Mouse (Mus musculus): ENCODE data around the gene Dnajb3. TPM values are rescaled to one million over a fixed set of nuclear protein-coding genes. Genes with fewer than 3 reads are reported as not detected.
"Not testable (repeated sequence)": the region's sequence is repeated elsewhere in the genome, so short reads cannot be mapped to it uniquely, and the experiment has no call there.

The Dnajb3 gene
- total RNA-seq, 2 experiments from 2014 or later = 0.84 to 1.1 TPM

- intact Hi-C loops (cut with DNase I) = no loop called here
- no peak for DNase-seq
Observed at GRCm38 (mm10) chr1:88232664-88233380, 27.2 kb upstream of the Dnajb3 start.

GRCm38 (mm10) chr1:88231803-88232499 is 26.4 kb upstream of the Dnajb3 start:
- DNase-seq = no peak
- intact Hi-C loops (cut with DNase I) = no loop called here

GRCm38 (mm10) chr1:88230981-88231802 is 25.6 kb upstream of the Dnajb3 start:
- DNase-seq = no peak
- intact Hi-C loops (cut with DNase I) = no loop called here

- no peak for DNase-seq
- intact Hi-C loops (cut with DNase I) = no loop called here
Observed at GRCm38 (mm10) chr1:88230421-88230820, 24.8 kb upstream of the Dnajb3 start.

GRCm38 (mm10) chr1:88229986-88230385 is 24.4 kb upstream of the Dnajb3 start:
- intact Hi-C loops (cut with DNase I) = no loop called here
- no peak for DNase-seq

DNA sequence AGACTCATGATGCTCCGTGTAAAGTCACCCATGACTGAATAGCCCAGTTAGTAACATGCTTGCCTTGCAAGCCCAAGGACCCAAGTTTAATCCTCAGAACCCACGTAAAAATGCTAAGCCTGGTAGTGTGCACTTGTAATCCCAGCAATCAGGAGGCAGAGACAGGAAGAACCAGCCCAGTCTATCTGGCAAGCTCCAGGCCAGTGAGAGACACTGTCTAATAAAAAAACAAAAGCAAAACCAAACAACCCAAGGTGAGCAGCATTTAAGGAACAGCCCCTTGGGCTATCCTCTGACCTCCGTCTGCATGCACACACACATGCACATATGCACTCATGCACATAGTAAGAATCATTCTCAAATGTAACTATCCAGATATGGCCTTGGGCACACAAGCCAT is 24.0 kb upstream of the Dnajb3 start:
- intact Hi-C loops (cut with DNase I) = no loop called here

DNA sequence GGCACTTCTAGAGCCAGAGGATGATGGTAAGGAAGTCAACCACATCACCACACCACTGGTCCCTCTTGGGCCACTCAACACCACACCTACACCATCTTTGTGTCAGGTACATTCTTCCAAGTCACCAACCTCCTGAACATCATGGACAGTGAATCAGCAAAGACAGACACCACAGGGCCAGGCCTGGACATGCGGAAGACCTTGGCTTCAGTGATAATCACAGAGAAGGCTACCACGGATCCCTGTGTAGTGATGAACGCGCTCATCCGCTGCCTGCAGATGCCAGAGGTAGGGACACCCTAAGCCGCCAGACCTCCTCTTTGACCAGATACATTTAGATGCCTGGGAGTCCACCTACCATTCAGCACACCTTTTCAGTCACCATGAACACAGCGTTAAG is 22.5 kb upstream of the Dnajb3 start:
- intact Hi-C loops (cut with DNase I) = no loop called here

More for the DNA sequence above, 24.0 kb upstream of the Dnajb3 start:
- DNase-seq = no peak

DNA sequence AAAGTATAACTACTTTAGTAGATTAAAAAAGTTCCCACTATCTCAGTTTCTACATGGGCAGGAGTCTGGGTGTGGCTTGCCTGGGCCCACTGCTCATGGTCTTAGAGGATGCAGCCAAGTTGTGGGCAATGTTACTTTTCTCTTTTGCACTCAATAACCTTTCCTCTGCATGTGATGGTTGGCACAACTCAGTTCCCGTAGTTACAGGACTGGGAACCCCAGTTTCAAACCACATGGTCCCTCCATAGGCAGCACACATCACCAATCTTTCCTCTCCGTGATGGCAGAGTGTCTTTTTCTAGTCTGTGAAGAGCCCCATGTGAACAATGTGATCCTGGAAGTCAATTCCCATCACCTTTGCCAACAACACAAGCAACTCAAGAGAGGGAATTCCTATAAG is 21.9 kb upstream of the Dnajb3 start:
- no peak for DNase-seq
- intact Hi-C loops (cut with DNase I) = no loop called here

More for the DNA sequence above, 22.5 kb upstream of the Dnajb3 start:
- DNase-seq = no peak

GRCm38 (mm10) chr1:88226670-88227379 is 21.2 kb upstream of the Dnajb3 start, which contains the start of gene Mroh2a:
Mroh2a (plus strand) TSS chr1:88226986.
- DNase-seq = no peak
- intact Hi-C loops (cut with DNase I) = no loop called here

DNA sequence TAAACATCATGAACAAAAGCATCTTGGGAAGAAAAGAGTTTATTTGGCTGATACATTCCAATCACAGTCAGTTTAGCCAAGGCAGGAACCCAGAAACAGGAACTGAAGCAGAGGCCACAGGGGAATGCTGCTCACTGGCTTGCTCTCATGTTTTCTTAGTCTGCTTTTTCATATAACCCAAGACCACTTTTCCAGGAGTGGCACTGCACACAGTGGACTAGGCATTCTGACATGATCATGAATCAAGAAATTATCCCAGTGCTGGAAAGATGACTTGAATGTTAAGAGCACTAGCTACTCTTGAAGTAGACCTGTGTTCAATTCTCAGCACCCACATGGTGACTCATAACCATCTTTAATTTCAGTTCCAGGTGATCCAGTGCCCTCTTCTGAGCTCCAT is 20.2 kb upstream of the Dnajb3 start:
- DNase-seq = no peak
- intact Hi-C loops (cut with DNase I) = no loop called here

GRCm38 (mm10) chr1:88225301-88225700 is 19.7 kb upstream of the Dnajb3 start:
- intact Hi-C loops (cut with DNase I); DNase-seq: not testable (repeated sequence)

- peak in 1 of 2 experiments; percentile 8 for DNase-seq
- intact Hi-C loops (cut with DNase I) = no loop called here
Observed at GRCm38 (mm10) chr1:88224029-88224776, 18.6 kb upstream of the Dnajb3 start.

DNA sequence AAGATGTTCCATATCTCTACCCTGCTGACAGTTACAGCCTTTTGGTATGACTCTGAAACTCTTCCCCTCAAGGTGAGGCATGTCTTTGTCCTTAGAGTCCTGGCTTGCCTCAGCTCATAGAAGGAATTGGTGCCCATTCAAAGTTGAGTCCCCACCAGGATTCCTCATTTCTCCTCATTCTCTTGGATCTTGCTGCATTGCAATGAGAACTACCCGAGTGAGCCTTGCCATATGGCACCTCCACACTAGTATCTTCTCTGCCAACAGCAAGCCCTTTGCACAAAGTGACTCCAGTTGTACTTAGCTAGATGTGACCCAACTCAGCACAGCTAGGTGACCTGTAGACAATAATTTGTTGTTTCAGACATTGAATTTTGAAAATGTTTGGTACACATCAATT is 18.0 kb upstream of the Dnajb3 start:
- intact Hi-C loops (cut with DNase I) = no loop called here
- DNase-seq = peak in 1 of 2 experiments; percentile 7

DNA sequence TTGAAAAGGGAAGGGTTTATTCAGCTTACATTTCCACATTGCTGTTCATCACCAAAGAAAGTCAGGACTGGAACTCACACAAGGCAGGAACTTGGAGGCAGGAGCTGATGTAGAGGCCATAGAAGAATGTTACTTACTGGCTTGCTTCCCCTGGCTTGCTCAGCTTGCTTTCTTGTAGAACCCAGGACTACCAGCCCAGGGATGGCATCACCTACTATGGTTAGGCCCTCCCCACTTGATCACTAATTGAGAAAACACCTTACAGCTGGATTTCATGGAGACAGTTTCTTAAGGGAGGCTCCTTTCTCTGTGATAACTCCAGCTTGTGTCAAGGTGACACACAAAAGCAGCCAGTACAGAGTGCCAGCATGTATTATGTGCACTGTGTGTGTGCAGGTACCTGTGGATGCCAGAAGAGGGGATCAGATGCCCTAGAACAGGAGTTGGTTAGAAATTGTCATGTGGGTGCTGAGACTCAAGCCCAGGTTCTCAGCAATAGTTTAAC is 17.5 kb upstream of the Dnajb3 start:
- intact Hi-C loops (cut with DNase I) = not testable (repeated sequence)
- DNase-seq = peak in 1 of 2 experiments; percentile 2

DNA sequence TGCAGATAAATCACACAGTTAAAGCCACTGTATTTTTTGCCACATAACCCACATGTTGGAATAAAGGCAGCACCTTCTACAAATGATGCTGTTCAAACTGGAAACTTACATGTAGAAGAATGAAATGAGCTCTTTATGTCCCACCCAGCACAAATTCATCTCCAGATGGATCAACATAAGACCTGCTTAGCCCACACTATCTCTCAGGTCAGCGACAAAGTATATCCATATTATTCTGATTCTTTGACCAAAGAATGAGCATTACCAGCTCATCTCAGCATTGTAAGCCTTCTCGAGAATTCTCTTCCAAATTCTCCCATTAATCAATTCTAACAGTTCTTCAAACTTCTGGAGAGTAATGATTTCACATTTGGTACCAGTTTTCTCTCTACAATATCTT is 16.6 kb upstream of the Dnajb3 start:
- DNase-seq = no peak
- intact Hi-C loops (cut with DNase I) = no loop called here

GRCm38 (mm10) chr1:88220336-88220735 is 14.8 kb upstream of the Dnajb3 start:
- peak; percentile 3 to 11 for DNase-seq
- intact Hi-C loops (cut with DNase I) = no loop called here

DNA sequence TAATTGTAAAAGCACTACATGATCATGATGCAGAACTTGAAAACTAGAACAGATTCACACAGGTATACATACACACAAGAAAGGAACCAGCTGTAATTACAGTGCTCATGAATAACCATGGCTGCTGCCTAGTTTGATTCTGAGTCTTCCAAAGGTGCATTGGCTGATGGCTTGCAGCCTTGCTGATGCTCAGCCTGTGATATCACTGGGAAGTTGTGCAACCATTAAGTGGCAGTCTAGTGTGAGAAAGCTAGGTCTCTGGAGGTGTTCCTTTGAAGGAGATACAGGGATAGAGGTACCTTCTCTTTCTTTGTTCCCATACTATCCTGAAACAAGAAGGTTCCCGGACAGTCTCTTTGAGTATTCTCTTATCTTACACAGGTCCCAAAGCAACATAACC is 13.5 kb upstream of the Dnajb3 start:
- peak; percentile 5 for DNase-seq
- intact Hi-C loops (cut with DNase I) = no loop called here

DNA sequence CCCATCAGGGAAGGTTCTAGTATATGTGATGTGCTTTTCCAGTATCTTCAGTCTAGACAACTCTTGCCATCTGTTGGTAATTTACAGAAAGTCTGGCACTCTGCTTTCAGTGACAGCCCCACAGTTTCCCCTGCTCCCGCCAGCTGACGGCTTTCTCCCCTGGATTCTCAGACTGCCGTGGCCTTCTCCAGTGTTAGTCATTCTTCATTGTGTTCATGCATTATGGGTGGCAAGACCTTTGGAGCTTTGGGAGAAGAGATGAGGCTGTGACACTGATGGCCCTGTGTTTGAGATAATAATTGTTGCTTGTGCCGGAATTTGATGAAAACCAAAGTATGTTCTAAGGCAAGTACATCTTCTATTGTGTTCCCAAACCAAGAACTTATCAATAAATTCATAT is 13.0 kb upstream of the Dnajb3 start:
- DNase-seq = peak in 1 of 2 experiments; percentile 0
- intact Hi-C loops (cut with DNase I) = no loop called here

DNA sequence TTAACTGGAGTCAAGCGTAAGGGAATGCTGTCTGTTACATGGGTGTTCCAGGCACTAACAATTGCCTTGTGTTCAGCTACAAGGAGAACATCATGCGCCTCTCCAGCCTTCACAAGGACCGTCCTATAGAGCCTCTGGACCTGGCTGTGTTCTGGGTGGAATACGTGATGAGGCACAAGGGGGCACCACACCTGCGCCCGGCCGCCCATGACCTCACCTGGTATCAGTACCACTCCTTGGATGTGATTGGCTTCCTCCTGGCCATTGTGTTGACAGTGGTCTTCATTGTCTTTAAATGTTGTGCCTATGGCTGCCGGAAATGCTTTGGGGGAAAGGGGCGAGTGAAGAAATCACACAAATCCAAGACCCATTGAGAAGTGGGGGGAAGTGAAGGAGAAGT is 12.5 kb upstream of the Dnajb3 start:
- intact Hi-C loops (cut with DNase I) = no loop called here
- peak in 1 of 2 experiments; percentile 2 for DNase-seq

GRCm38 (mm10) chr1:88217576-88217975 is 12.0 kb upstream of the Dnajb3 start:
- DNase-seq = peak in 1 of 2 experiments; percentile 2
- intact Hi-C loops (cut with DNase I) = no loop called here
